Mouse (Mus musculus) Patski (cell line): ENCODE data around the gene Fn1. TPM values are rescaled to one million over a fixed set of nuclear protein-coding genes. Genes with fewer than 3 reads are reported as not detected.

Source experiments
- ATAC-seq: fragments of 100-300 bp; one replicate; pipeline ENCODE4 v1.8.0; 2021
- CTCF ChIA-PET: fragments of 350-600 bp; sonication (Branson Sonifier 250); formaldehyde crosslinking; loops from one replicate; lab custom pipeline; 2022; ENCODE audit warnings: inconsistent platforms; lab: Charles Lee
- POLR2A ChIA-PET: fragments of 350-600 bp; sonication (Branson Sonifier 250); formaldehyde crosslinking; loops from one replicate; lab custom pipeline; 2022; ENCODE audit warnings: antibody characterized with exemption, inconsistent platforms; lab: Charles Lee
- DNase-seq: peaks from one replicate; pipeline ENCODE4 v3.0.0-alpha.2; 2011; ENCODE audit warnings: low read depth, low spot score
- H3K27me3 ChIP-seq: fragments of 371-371 bp; one replicate; pipeline ENCODE4 v1.5.1; 2021
- CTCF ChIP-seq: fragments of 100-300 bp; IDR thresholded peaks from one replicate; pipeline ENCODE4 v1.5.1; 2021
- in situ Hi-C: fragments of 300-500 bp; cut with MboI; formaldehyde crosslinking; loops from 3 replicates; pipeline ENCODE4 v1.11.1; 2018; ENCODE audit warnings: low pct_unique_long_range_greater_than_20kb, mixed read lengths
- polyA plus RNA-seq: library from polyadenylated mRNA; unstranded; gene quantifications from one replicate; pipeline ENCODE4 v1.2.3, GENCODE M21; 2021

Gene Fn1
- polyA plus RNA-seq: 1,318 TPM

- peak; percentile 54 for DNase-seq
- no peaks in the 10 kb centered on the region for H3K27me3 ChIP-seq
- ChIA-PET CTCF (interaction anchor here (1.6 kb wide), 1 partner anchor 9 kb away, joined by 3 read pairs; no protein-coding TSS in a partner anchor), POLR2A (interaction anchor here (0.5 to 1.1 kb wide), 2 partner anchors 9 to 462 kb away, joined by 4 to 6 read pairs; no protein-coding TSS in a partner anchor)
- in situ Hi-C loops: loop anchor here (10.0 kb wide), 1 partner anchor 232 kb away; no protein-coding TSS in a partner anchor
- ATAC-seq: peak; percentile 96
- TF ChIP-seq CTCF: no peak
These were observed at the start of gene Fn1 for GRCm38 (mm10) chr1:71652551-71653399. Fn1 (minus strand) TSS chr1:71653200.

- DNase-seq (no peak), ATAC-seq (no peak)
- H3K27me3 ChIP-seq: no peaks in the 10 kb centered on the region
- no peak for TF ChIP-seq CTCF
- in situ Hi-C loops: no loop called here
- CTCF ChIA-PET: interaction anchor here (1.0 to 1.4 kb wide), 2 partner anchors 16 to 42 kb away, joined by 3 read pairs; no protein-coding TSS in a partner anchor
- POLR2A ChIA-PET: no interaction called here
These were observed 43.1 kb upstream of the Fn1 start for GRCm38 (mm10) chr1:71696093-71696492.

GRCm38 (mm10) chr1:71691472-71692277 is 38.7 kb upstream of the Fn1 start:
- no peak for TF ChIP-seq CTCF
- POLR2A ChIA-PET: no interaction called here
- ATAC-seq (peak; percentile 47), DNase-seq (peak; percentile 28)
- H3K27me3 ChIP-seq: no peaks in the 10 kb centered on the region
- CTCF ChIA-PET: no interaction called here
- in situ Hi-C loops: no loop called here

- ATAC-seq: no peak
- ChIA-PET POLR2A (no interaction called here), CTCF (no interaction called here)
- TF ChIP-seq CTCF: no peak
- in situ Hi-C loops: no loop called here
- no peak for DNase-seq
- H3K27me3 ChIP-seq: no peaks in the 10 kb centered on the region
These were observed 35.9 kb upstream of the Fn1 start for GRCm38 (mm10) chr1:71688926-71689303.

- H3K27me3 ChIP-seq: no peaks in the 10 kb centered on the region
- no peak for ATAC-seq
- DNase-seq: no peak
- TF ChIP-seq CTCF: no peak
- POLR2A ChIA-PET: interaction anchor here (0.6 kb wide), 1 partner anchor 345 kb away, joined by 3 read pairs; no protein-coding TSS in a partner anchor
- in situ Hi-C loops: no loop called here
- CTCF ChIA-PET: no interaction called here
These were observed 35.4 kb upstream of the Fn1 start for GRCm38 (mm10) chr1:71688272-71688925.

- DNase-seq: no peak
- CTCF ChIA-PET: interaction anchor here (0.7 kb wide), 1 partner anchor 15 kb away, joined by 3 read pairs; no protein-coding TSS in a partner anchor
- TF ChIP-seq CTCF: no peak
- POLR2A ChIA-PET: no interaction called here
- no peaks in the 10 kb centered on the region for H3K27me3 ChIP-seq
- no peak for ATAC-seq
- in situ Hi-C loops: no loop called here
These were observed 33.8 kb upstream of the Fn1 start for GRCm38 (mm10) chr1:71686791-71687190.

GRCm38 (mm10) chr1:71683736-71684135 is 30.7 kb upstream of the Fn1 start:
- CTCF ChIA-PET: interaction anchor here (1.1 kb wide), 1 partner anchor 393 kb away, joined by 3 read pairs; no protein-coding TSS in a partner anchor
- H3K27me3 ChIP-seq: no peaks in the 10 kb centered on the region
- DNase-seq: no peak
- no peak for TF ChIP-seq CTCF
- in situ Hi-C loops: no loop called here
- no peak for ATAC-seq
- POLR2A ChIA-PET: no interaction called here

- no peak for ATAC-seq
- DNase-seq: no peak
- in situ Hi-C loops: no loop called here
- H3K27me3 ChIP-seq: no peaks in the 10 kb centered on the region
- ChIA-PET POLR2A (no interaction called here), CTCF (interaction anchor here (0.6 kb wide), 1 partner anchor 441 kb away, joined by 3 read pairs; no protein-coding TSS in a partner anchor)
- TF ChIP-seq CTCF: no peak
These were observed 29.3 kb upstream of the Fn1 start for GRCm38 (mm10) chr1:71682194-71682715.

- in situ Hi-C loops: no loop called here
- TF ChIP-seq CTCF: no peak
- H3K27me3 ChIP-seq: no peaks in the 10 kb centered on the region
- no peak for DNase-seq
- CTCF ChIA-PET: interaction anchor here (0.6 kb wide), 1 partner anchor 442 kb away, joined by 3 read pairs; no protein-coding TSS in a partner anchor
- POLR2A ChIA-PET: no interaction called here
- ATAC-seq: no peak
These were observed 28.3 kb upstream of the Fn1 start for GRCm38 (mm10) chr1:71681306-71681705.
